Mouse (Mus musculus) ES-Bruce4 (cell line): ENCODE results near the gene Asb1. TPM values are rescaled to one million over a fixed set of nuclear protein-coding genes. Genes with fewer than 3 reads are reported as not detected.

Experiments
- H3K27ac ChIP-seq: 2 replicates; pipeline ENCODE4 v1.5.1; 2012; ENCODE audit warnings: low read length, inconsistent platforms; ENCODE audit not compliant: insufficient read depth
- H3K27me3 ChIP-seq: 2 replicates; pipeline ENCODE4 v1.6.1; 2012; ENCODE audit warnings: mild to moderate bottlenecking, low read length, inconsistent platforms; ENCODE audit not compliant: control insufficient read depth, poor library complexity, insufficient read depth, severe bottlenecking
- H3K36me3 ChIP-seq: 2 replicates; pipeline ENCODE4 v1.6.1; 2012; ENCODE audit warnings: inconsistent platforms, mild to moderate bottlenecking, low read length, moderate library complexity; ENCODE audit not compliant: control insufficient read depth, poor library complexity, insufficient read depth, severe bottlenecking
- H3K4me1 ChIP-seq: one replicate; pipeline ENCODE4 v1.8.1; 2011; ENCODE audit warnings: low read length; ENCODE audit not compliant: control insufficient read depth, insufficient read depth
- H3K4me3 ChIP-seq: 2 replicates; pipeline ENCODE4 v1.5.1; 2011; ENCODE audit warnings: low read depth, mild to moderate bottlenecking, low read length
- H3K9ac ChIP-seq: 2 replicates; pipeline ENCODE4 v1.6.1; 2012; ENCODE audit warnings: low read depth, mild to moderate bottlenecking, inconsistent platforms; ENCODE audit not compliant: poor library complexity, severe bottlenecking
- H3K9me3 ChIP-seq: replicated peaks from 2 replicates; pipeline ENCODE4 v1.6.1; 2012; ENCODE audit warnings: mild to moderate bottlenecking, low read length, inconsistent platforms; ENCODE audit not compliant: control insufficient read depth, poor library complexity, insufficient read depth, severe bottlenecking
- CTCF ChIP-seq: IDR thresholded peaks from one replicate; pipeline ENCODE4 v1.8.1; 2011; ENCODE audit warnings: low read depth, low read length
- EP300 ChIP-seq: IDR thresholded peaks from 2 replicates; pipeline ENCODE4 v1.6.1; 2011; ENCODE audit warnings: low read depth, low read length; ENCODE audit not compliant: insufficient read depth
- POLR2A ChIP-seq: IDR thresholded peaks from one replicate; pipeline ENCODE4 v1.8.1; 2011; ENCODE audit warnings: low read length; ENCODE audit not compliant: insufficient read depth
- polyA plus RNA-seq: library from polyadenylated mRNA; stranded (reverse); fragments of >200 nt; gene quantifications from 2 replicates; pipeline ENCODE4 v1.2.4, GENCODE M21; 2011; ENCODE audit warnings: low read depth; ENCODE audit not compliant: missing spikeins, insufficient read depth, insufficient read length

Asb1 gene
- 9.5 and 10.6 TPM in 2 replicates for polyA plus RNA-seq

- Histone ChIP-seq H3K4me1 (peaks cover 5% of the 10 kb centered on the region), H3K4me3 (peak within 1 kb of the TSS; percentile 93), H3K36me3 (no peaks in the 10 kb centered on the region), H3K27me3 (no peaks in the 10 kb centered on the region), H3K9me3 (no peaks in the 10 kb centered on the region), H3K9ac (peak within 1 kb of the TSS; percentile 70), H3K27ac (peak within 1 kb of the TSS; percentile 57)
- TF ChIP-seq CTCF (no peak), EP300 (no peak), POLR2A (peak; percentile 87)
Observed at GRCm38 (mm10) chr1:91540271-91540826, at the start of gene Asb1. Asb1 (plus strand) TSS chr1:91540544.

- TF ChIP-seq POLR2A: no peak
- TF ChIP-seq EP300: no peak
- TF ChIP-seq CTCF: no peak
Observed at GRCm38 (mm10) chr1:91492740-91493139, 47.6 kb upstream of the Asb1 start.

GRCm38 (mm10) chr1:91493938-91494337 is 46.4 kb upstream of the Asb1 start:
- H3K4me3 ChIP-seq: 0 out of 2 replicates have a peak overlapping the region, but pooled peaks have one; percentile 11
- H3K9me3 ChIP-seq: no peaks in the 10 kb centered on the region
- no peak overlapping the region for H3K27ac ChIP-seq
- TF ChIP-seq EP300 (no peak), CTCF (no peak), POLR2A (no peak)
- no peaks in the 10 kb centered on the region for H3K36me3 ChIP-seq
- no peak overlapping the region for H3K9ac ChIP-seq
- H3K27me3 ChIP-seq: no peaks in the 10 kb centered on the region
- peaks cover 2% of the 10 kb centered on the region for H3K4me1 ChIP-seq

More at GRCm38 (mm10) chr1:91492740-91493139, 47.6 kb upstream of the Asb1 start:
- Histone ChIP-seq H3K9me3 (no peaks in the 10 kb centered on the region), H3K27me3 (no peaks in the 10 kb centered on the region), H3K36me3 (no peaks in the 10 kb centered on the region), H3K4me1 (peaks cover 2% of the 10 kb centered on the region), H3K9ac (no peak overlapping the region), H3K4me3 (no peak overlapping the region), H3K27ac (no peak overlapping the region)

GRCm38 (mm10) chr1:91494457-91495140 is 45.7 kb upstream of the Asb1 start, which contains the start of gene Traf3ip1:
Traf3ip1 (plus strand) TSS chr1:91494647.
- H3K9me3 ChIP-seq: no peaks in the 10 kb centered on the region
- H3K4me1 ChIP-seq: peaks cover 2% of the 10 kb centered on the region
- H3K4me3 ChIP-seq: peak within 1 kb of the TSS; percentile 90
- H3K36me3 ChIP-seq: no peaks in the 10 kb centered on the region
- H3K27me3 ChIP-seq: no peaks in the 10 kb centered on the region
- H3K27ac ChIP-seq: no peak within 1 kb of the TSS
- TF ChIP-seq CTCF (no peak), POLR2A (no peak), EP300 (no peak)
- H3K9ac ChIP-seq: peak within 1 kb of the TSS; percentile 50

- Histone ChIP-seq H3K27me3 (no peaks in the 10 kb centered on the region), H3K9ac (peak overlapping the region; percentile 50), H3K9me3 (no peaks in the 10 kb centered on the region), H3K4me3 (peak overlapping the region; percentile 90), H3K36me3 (no peaks in the 10 kb centered on the region), H3K27ac (no peak overlapping the region), H3K4me1 (peaks cover 2% of the 10 kb centered on the region)
- TF ChIP-seq CTCF (no peak), EP300 (no peak), POLR2A (no peak)
Observed at GRCm38 (mm10) chr1:91495321-91495720, 45.0 kb upstream of the Asb1 start.

- no peak overlapping the region for H3K4me3 ChIP-seq
- H3K4me1 ChIP-seq: no peaks in the 10 kb centered on the region
- H3K27me3 ChIP-seq: no peaks in the 10 kb centered on the region
- H3K9me3 ChIP-seq: no peaks in the 10 kb centered on the region
- H3K27ac ChIP-seq: no peak overlapping the region
- TF ChIP-seq POLR2A (no peak), CTCF (no peak), EP300 (no peak)
- H3K9ac ChIP-seq: no peak overlapping the region
- H3K36me3 ChIP-seq: no peaks in the 10 kb centered on the region
Observed at GRCm38 (mm10) chr1:91498579-91498978, 41.8 kb upstream of the Asb1 start.
